Mouse (Mus musculus) midbrain, embryonic 14.5 days (tissue): ENCODE results near the gene 4930451I11Rik. TPM values are rescaled to one million over a fixed set of nuclear protein-coding genes. Genes with fewer than 3 reads are reported as not detected.
A peak's percentile ranks its signal among the peaks of the same experiment; 100 is the strongest.

Experiments
- ATAC-seq: fragments of 200-750 bp; cut with Nextera tagmentation; 2 replicates; pipeline ENCODE4 v1.8.0; 2017; ENCODE audit warnings: moderate number of reproducible peaks, moderate library complexity; ENCODE audit not compliant: low FRiP score, low TSS enrichment
- DNase-seq: peaks from one replicate; pipeline ENCODE4 v3.0.0-alpha.2; 2015
- H3K27ac ChIP-seq: fragments of 300-500 bp; sonication (generic); replicated peaks from 2 replicates; pipeline ENCODE4 v1.5.1; 2014; ENCODE audit warnings: mild to moderate bottlenecking, low read depth, low read length, moderate library complexity
- H3K27me3 ChIP-seq: fragments of 300-500 bp; sonication (generic); 2 replicates; pipeline ENCODE4 v1.6.1; 2014; ENCODE audit warnings: low read length, control low read depth, mixed read lengths; ENCODE audit not compliant: control insufficient read depth, insufficient read depth
- H3K36me3 ChIP-seq: fragments of 300-500 bp; sonication (generic); 2 replicates; pipeline ENCODE4 v1.6.1; 2014; ENCODE audit warnings: low read length, control low read depth; ENCODE audit not compliant: control insufficient read depth, insufficient read depth
- H3K4me1 ChIP-seq: fragments of 300-500 bp; sonication (generic); 2 replicates; pipeline ENCODE4 v1.6.1; 2014; ENCODE audit warnings: mild to moderate bottlenecking, antibody characterized with exemption, low read length, control low read depth; ENCODE audit not compliant: control insufficient read depth, insufficient read depth
- H3K4me2 ChIP-seq: fragments of 300-500 bp; sonication (generic); 2 replicates; pipeline ENCODE4 v1.6.1; 2014; ENCODE audit warnings: mild to moderate bottlenecking, low read length, moderate library complexity
- H3K4me3 ChIP-seq: fragments of 300-500 bp; sonication (generic); replicated peaks from 2 replicates; pipeline ENCODE4 v1.5.1; 2014; ENCODE audit warnings: low read depth, low read length
- H3K9ac ChIP-seq: fragments of 300-500 bp; sonication (generic); replicated peaks from 2 replicates; pipeline ENCODE4 v1.6.1; 2014; ENCODE audit warnings: mild to moderate bottlenecking, low read length, moderate library complexity
- H3K9me3 ChIP-seq: fragments of 300-500 bp; sonication (generic); 2 replicates; pipeline ENCODE4 v1.6.1; 2016; ENCODE audit warnings: low read length, control low read depth, mixed read lengths; ENCODE audit not compliant: control insufficient read depth
- WGBS: fragments of 180-500 bp; shearing (Covaris S2); extraction: QIAGEN DNeasy Blood & Tissue Kit; methylation state at CpG from one replicate; pipeline ENCODE4 v1.1.7; 2014; 5-methylcytosine and 5-hydroxymethylcytosine counted together
- polyA plus RNA-seq: library from polyadenylated mRNA; unstranded; fragments of >200 nt; fragmentation: Nextera tagmentation; extraction: Ambion mirVana; gene quantifications from 2 replicates; pipeline ENCODE4 v1.2.1, GENCODE M21; 2014

Gene 4930451I11Rik
- polyA plus RNA-seq, 1 experiment from 2014 or later, result not detected

DNA sequence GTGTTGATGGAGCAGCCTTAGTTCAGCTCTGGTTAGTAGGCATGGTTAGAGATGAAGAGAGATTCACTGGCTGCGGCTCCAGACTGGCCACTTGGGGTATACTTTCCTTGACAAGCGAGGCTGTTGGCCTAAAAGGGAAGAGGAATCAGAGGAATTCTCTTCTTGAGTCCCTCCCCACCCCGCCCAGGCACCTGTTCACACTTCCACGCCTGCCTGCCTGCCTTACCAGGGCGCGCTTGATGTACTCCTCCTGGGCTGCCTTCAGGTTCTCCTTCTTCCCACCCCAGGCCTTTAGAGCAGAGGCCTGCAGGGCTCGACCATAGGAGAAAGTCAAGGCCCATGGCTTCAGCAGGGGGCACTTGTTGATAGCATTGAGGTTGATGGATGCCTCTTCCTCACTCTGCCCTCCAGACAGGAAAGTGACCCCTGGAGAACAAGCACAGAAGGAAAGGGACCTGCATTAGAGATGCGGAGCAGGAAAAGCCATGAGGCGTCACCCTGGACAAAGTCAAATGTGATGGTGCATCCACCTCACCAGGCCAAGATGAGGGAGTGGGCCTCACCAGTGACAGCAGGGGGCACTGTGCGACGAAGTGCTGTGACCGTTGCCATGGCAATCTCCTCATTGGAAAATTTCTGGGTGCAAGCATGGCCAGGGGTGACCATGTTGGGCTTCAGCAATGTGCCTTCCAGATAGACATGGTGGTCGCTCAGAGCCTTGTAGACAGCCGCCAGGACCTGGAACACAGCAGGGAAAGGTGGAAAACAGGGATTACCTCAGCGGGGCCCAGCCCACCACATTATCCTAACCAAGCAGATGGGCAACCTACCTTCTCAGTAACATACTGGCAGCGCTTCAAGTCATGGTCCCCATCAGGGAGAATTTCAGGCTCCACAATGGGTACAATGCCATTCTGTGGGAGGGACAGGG, 35.8 kb downstream of the 4930451I11Rik start:
- H3K27ac ChIP-seq, result no peak overlapping the region
- H3K9ac ChIP-seq, result peak overlapping the region; percentile 26; the same call in 1 of the 2 replicates
- H3K4me1 ChIP-seq, result peaks cover 38% of the 10 kb centered on the region
- peaks cover 34% of the 10 kb centered on the region for H3K36me3 ChIP-seq
- H3K9me3 ChIP-seq, result no peaks in the 10 kb centered on the region
- H3K4me3 ChIP-seq, result no peak overlapping the region
- DNase-seq, result no peak
- H3K4me2 ChIP-seq, result no peak overlapping the region
- no peak for ATAC-seq
- H3K27me3 ChIP-seq, result no peaks in the 10 kb centered on the region
- WGBS, result 81% methylated on average over 16 of the region's 16 CpGs

- Histone ChIP-seq H3K27ac (no peak overlapping the region), H3K36me3 (peaks cover 43% of the 10 kb centered on the region), H3K4me3 (no peak overlapping the region), H3K27me3 (no peaks in the 10 kb centered on the region), H3K4me1 (peaks cover 31% of the 10 kb centered on the region), H3K4me2 (no peak overlapping the region), H3K9ac (no peak overlapping the region), H3K9me3 (no peaks in the 10 kb centered on the region)
- no peak for ATAC-seq
- 81% methylated on average over 4 of the region's 4 CpGs for WGBS
- no peak for DNase-seq
Measured at GRCm38 (mm10) chr7:126794271-126794605, 37.2 kb downstream of the 4930451I11Rik start.

DNA sequence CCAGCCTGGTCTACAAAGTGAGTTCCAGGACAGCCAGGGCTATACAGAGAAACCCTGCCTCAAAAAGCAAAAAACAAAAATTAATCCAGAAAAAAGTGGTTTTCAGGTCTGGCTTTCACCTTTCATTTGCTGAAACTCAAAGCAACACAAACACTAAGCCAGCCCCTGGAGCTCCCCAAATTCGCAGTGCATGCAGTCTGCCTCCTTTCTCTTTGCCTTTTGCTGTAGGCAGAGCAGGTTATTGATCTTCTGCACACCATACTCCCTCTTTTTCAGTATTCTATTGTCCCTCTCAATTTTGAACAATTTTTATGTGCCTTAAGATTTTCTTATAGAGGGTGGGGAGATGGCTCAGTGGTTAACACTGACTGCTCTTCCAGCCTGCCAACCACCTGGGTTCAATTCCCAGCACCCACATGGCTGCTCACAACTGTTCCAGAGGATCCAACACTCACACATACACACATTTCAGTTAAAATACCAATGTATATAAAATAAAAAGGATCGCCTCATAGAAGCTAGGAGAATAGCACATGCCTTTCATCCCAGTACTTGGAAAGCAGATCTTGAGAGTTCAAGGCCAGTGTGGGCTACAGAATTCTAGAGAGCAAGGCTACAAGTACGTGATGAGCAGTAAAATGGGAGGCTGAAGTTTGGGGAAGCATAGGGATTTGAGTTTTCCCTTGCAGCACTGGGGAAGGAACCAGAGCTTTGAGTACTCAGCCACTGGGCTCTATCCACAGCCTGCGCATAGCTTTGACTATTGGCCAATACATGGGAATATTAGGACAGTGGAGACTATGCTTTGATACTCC, 37.8 kb downstream of the 4930451I11Rik start:
- ATAC-seq, result no peak
- no peak overlapping the region for H3K9ac ChIP-seq
- 78% methylated on average over 4 of the region's 4 CpGs for WGBS
- peaks cover 31% of the 10 kb centered on the region for H3K4me1 ChIP-seq
- DNase-seq, result no peak
- H3K4me3 ChIP-seq, result no peak overlapping the region
- H3K27me3 ChIP-seq, result no peaks in the 10 kb centered on the region
- H3K9me3 ChIP-seq, result no peaks in the 10 kb centered on the region
- no peak overlapping the region for H3K27ac ChIP-seq
- H3K4me2 ChIP-seq, result no peak overlapping the region
- peaks cover 48% of the 10 kb centered on the region for H3K36me3 ChIP-seq

GRCm38 (mm10) chr7:126792721-126793443, 38.6 kb downstream of the 4930451I11Rik start:
- DNase-seq, result no peak
- 25% methylated on average over 11 of the region's 11 CpGs for WGBS
- ATAC-seq, result no peak
- peak overlapping the region; percentile 70 for H3K4me2 ChIP-seq
- H3K36me3 ChIP-seq, result peaks cover 56% of the 10 kb centered on the region
- H3K27me3 ChIP-seq, result no peaks in the 10 kb centered on the region
- peak overlapping the region; percentile 92 for H3K27ac ChIP-seq
- H3K9me3 ChIP-seq, result no peaks in the 10 kb centered on the region
- peak overlapping the region; percentile 83; the same call in 1 of the 2 replicates for H3K9ac ChIP-seq
- H3K4me3 ChIP-seq, result peak overlapping the region; percentile 97
- H3K4me1 ChIP-seq, result peaks cover 25% of the 10 kb centered on the region

GRCm38 (mm10) chr7:126791851-126792720, 39.4 kb downstream of the 4930451I11Rik start, which contains the start of gene Ppp4c:
Gene Ppp4c, minus strand, starts transcription at chr7:126792496.
- WGBS, result under 1% methylated on average over 80 of the region's 83 CpGs
- peak within 1 kb of the TSS; percentile 97 for H3K4me3 ChIP-seq

GRCm38 (mm10) chr7:126789141-126789540, 42.3 kb downstream of the 4930451I11Rik start:
- 94% methylated on average over 4 of the region's 4 CpGs for WGBS
- peaks cover 65% of the 10 kb centered on the region for H3K36me3 ChIP-seq
- no peak for ATAC-seq

More at GRCm38 (mm10) chr7:126791851-126792720, 39.4 kb downstream of the 4930451I11Rik start, which contains the start of gene Ppp4c:
- Histone ChIP-seq H3K27me3 (no peaks in the 10 kb centered on the region), H3K36me3 (peaks cover 63% of the 10 kb centered on the region), H3K9ac (peak within 1 kb of the TSS; percentile 83), H3K4me1 (peaks cover 17% of the 10 kb centered on the region), H3K27ac (peak within 1 kb of the TSS; percentile 92), H3K4me2 (peak within 1 kb of the TSS; percentile 70), H3K9me3 (no peaks in the 10 kb centered on the region)
- DNase-seq, result peak; percentile 100
- peak; percentile 93 for ATAC-seq

GRCm38 (mm10) chr7:126786142-126786541, 45.3 kb downstream of the 4930451I11Rik start:
- Histone ChIP-seq H3K9me3 (no peaks in the 10 kb centered on the region), H3K27ac (no peak overlapping the region), H3K27me3 (no peaks in the 10 kb centered on the region), H3K4me3 (no peak overlapping the region), H3K36me3 (peaks cover 65% of the 10 kb centered on the region), H3K4me2 (no peak overlapping the region), H3K4me1 (peaks cover 7% of the 10 kb centered on the region), H3K9ac (no peak overlapping the region)
- ATAC-seq (no peak), DNase-seq (no peak)
- 93% methylated on average over 14 of the region's 14 CpGs for WGBS

More at GRCm38 (mm10) chr7:126789141-126789540, 42.3 kb downstream of the 4930451I11Rik start:
- peaks cover 14% of the 10 kb centered on the region for H3K4me1 ChIP-seq
- no peak overlapping the region for H3K27ac ChIP-seq
- no peak overlapping the region for H3K9ac ChIP-seq
- no peaks in the 10 kb centered on the region for H3K27me3 ChIP-seq
- H3K4me3 ChIP-seq, result no peak overlapping the region
- no peak for DNase-seq
- H3K4me2 ChIP-seq, result no peak overlapping the region
- no peaks in the 10 kb centered on the region for H3K9me3 ChIP-seq
